Mouse (Mus musculus): ENCODE measurements around the gene Ptpn1. TPM values are rescaled to one million over a fixed set of nuclear protein-coding genes. Genes with fewer than 3 reads are reported as not detected.

Ptpn1 gene
- polyA plus RNA-seq, 1 experiment = 37.2 TPM

DNA sequence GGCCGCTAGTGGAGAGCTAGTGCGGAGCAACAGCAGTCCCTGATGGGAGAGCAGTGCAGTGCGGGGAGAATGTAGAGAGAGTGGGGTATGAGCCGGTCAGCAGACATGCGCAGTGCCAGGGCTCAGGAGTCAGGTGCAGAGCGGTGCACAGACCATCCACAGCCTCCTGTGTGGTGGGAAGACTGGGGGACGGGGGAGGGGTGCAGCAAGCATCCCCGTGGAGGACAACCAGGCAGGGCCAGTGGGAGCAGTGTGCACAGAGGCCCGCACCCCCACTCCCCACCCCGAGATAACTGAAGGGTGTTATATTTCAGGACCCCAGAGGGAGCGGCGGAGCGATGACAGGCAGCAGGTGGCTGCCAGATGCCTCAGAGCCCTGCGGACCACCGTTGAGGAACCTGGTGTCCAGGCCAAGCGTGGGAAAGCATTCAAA, 31.9 kb upstream of the Ptpn1 start:
- Histone ChIP-seq H3K4me1 (ENCODE audit: control insufficient read depth, insufficient read depth, low read length) (no peaks in the 10 kb centered on the region), H3K4me3 (ENCODE audit: insufficient read depth, low read length) (no peak overlapping the region), H3K27ac (ENCODE audit: insufficient read depth, low read length) (no peak overlapping the region)
- no peak for TF ChIP-seq POLR2A (IDR thresholded peaks at IDR 0.05; ENCODE audit: extremely low read depth, insufficient read depth, low read length)
- no peak for TF ChIP-seq CTCF (IDR thresholded peaks at IDR 0.05; ENCODE audit: extremely low read depth, insufficient read depth, low read length)

DNA sequence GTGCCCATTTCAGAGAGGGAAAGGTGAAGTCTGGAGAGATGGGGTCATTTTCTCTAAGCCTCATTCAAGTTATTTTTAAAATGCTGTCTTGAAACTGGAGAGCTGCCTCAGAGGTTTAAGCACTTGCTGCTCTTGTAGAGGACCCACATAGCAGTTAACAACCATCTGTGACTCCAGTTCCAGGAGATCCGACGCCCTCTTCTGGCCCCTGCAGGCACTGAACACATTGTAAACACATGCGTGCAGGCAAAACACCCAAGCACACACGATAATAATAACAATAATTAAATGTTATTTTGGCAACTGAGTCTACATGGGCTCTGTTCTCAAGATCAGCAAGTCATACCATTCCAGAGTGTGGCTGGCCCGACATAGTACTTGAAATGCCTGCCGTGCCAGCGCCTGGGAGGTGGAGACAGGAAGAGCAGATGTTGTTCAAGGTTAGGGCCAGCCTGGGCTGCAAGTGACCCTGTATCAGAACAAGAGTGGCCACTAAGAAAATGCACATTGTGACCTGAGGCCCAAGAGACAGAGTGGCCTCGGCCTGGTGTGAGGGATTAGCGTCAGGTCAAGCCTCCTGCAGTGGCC, 29.6 kb upstream of the Ptpn1 start:
- TF ChIP-seq POLR2A (IDR thresholded peaks at IDR 0.05; ENCODE audit: extremely low read depth, insufficient read depth, low read length) (no peak), CTCF (IDR thresholded peaks at IDR 0.05; ENCODE audit: extremely low read depth, insufficient read depth, low read length) (no peak)
- no peak overlapping the region for H3K4me3 ChIP-seq (ENCODE audit: insufficient read depth, low read length)
- no peak overlapping the region for H3K27ac ChIP-seq (ENCODE audit: insufficient read depth, low read length)
- H3K4me1 ChIP-seq (ENCODE audit: control insufficient read depth, insufficient read depth, low read length) = no peaks in the 10 kb centered on the region

DNA sequence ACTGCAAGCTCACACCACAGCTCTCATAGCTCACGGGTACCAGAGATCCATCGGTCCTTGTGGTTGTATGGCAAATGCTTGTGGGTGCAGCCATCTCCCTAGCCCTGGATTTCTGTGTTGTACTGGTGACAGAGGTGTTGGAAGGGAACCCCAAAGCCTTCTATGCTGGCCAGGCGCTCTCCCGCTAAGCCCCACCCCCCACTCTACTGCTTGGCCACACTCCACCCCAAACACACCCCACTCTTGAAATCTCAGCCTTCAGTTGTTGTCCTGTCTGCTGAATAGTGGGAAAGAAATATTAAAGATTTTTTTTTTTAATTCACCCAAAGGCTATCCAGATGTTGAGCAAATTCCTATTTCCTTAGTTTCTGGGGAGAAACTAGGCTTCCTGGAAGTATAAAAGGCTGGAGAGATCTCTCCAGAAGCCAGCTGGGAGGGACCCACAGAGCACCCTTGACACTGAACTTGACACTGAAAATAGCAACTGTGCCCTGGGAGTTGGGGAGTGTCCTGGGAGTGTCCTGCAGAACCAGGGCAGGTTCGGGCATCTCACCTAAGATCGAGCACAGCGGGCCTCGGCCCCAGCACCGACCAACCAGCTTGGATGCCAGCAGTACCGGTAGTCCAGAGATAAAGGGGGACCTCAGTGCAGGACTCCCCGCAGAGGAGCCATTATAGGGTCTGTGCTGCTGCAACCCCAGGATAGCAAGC, 28.5 kb upstream of the Ptpn1 start:
- no peak for TF ChIP-seq CTCF (IDR thresholded peaks at IDR 0.05; ENCODE audit: extremely low read depth, insufficient read depth, low read length)
- no peak for TF ChIP-seq POLR2A (IDR thresholded peaks at IDR 0.05; ENCODE audit: extremely low read depth, insufficient read depth, low read length)
- no peak overlapping the region for H3K4me3 ChIP-seq (ENCODE audit: insufficient read depth, low read length)
- no peak overlapping the region for H3K27ac ChIP-seq (ENCODE audit: insufficient read depth, low read length)

DNA sequence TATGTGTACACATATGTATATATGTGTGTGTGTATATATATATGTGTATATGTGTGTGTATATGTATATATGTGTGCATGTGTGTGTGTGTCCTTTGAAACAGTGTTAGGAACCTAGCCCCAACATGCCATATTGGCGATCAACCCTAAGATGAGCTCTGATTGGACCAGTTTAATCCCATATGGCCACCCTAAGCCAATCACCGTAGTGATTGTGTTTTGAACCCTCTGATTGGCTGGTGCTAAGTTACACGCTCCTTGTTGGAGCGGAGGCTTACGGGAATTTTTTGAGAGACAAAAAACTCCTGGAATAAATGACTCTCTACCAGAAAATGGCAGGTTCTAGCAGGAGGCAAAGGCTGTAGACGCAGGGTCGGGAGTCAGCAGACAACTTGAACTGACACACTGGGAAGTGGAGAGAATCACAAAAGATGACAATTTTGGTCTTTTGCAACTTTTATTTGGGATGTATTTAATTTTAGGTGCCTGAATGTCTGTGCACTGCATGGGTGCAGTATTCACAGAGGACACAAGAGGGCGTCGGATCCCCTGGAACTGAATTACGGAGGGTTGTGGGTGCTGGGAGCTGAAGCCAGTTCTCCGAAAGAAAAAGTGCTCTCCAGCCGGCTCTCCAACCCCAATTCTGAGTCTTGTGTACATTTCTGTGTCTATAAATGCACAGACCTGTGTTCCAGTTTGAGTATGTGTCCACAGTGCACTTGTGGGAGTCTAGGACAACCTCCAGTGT, 27.1 kb upstream of the Ptpn1 start:
- Histone ChIP-seq H3K4me3 (ENCODE audit: insufficient read depth, low read length) (no peak overlapping the region), H3K27ac (ENCODE audit: insufficient read depth, low read length) (no peak overlapping the region), H3K4me1 (ENCODE audit: control insufficient read depth, insufficient read depth, low read length) (no peaks in the 10 kb centered on the region)
- TF ChIP-seq CTCF (IDR thresholded peaks at IDR 0.05; ENCODE audit: extremely low read depth, insufficient read depth, low read length) (no peak), POLR2A (IDR thresholded peaks at IDR 0.05; ENCODE audit: extremely low read depth, insufficient read depth, low read length) (no peak)

More for the DNA sequence above, 28.5 kb upstream of the Ptpn1 start:
- no peaks in the 10 kb centered on the region for H3K4me1 ChIP-seq (ENCODE audit: control insufficient read depth, insufficient read depth, low read length)

DNA sequence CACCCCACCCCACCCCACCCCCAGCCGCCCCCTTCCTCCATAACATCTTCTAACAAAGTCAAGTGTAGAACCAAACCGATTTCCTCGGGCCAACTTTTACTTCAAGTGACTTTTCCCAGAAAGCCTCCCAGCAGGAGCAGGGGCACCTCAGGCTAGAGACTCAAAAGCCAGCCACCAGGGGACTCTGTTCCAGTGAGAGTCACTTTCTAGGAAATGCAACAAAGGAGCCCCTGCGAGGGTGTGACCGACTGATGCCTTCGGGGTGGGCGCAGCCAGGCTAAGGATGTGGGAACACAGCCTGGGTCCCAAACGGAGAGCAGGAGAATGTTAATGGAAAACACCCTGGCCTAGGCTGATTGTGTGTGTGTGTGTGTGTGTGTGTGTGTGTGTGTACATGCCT, 26.3 kb upstream of the Ptpn1 start:
- no peak overlapping the region for H3K4me3 ChIP-seq (ENCODE audit: insufficient read depth, low read length)
- H3K27ac ChIP-seq (ENCODE audit: insufficient read depth, low read length) = no peak overlapping the region
- H3K4me1 ChIP-seq (ENCODE audit: control insufficient read depth, insufficient read depth, low read length) = no peaks in the 10 kb centered on the region
- TF ChIP-seq CTCF (IDR thresholded peaks at IDR 0.05; ENCODE audit: extremely low read depth, insufficient read depth, low read length) (no peak), POLR2A (IDR thresholded peaks at IDR 0.05; ENCODE audit: extremely low read depth, insufficient read depth, low read length) (no peak)

DNA sequence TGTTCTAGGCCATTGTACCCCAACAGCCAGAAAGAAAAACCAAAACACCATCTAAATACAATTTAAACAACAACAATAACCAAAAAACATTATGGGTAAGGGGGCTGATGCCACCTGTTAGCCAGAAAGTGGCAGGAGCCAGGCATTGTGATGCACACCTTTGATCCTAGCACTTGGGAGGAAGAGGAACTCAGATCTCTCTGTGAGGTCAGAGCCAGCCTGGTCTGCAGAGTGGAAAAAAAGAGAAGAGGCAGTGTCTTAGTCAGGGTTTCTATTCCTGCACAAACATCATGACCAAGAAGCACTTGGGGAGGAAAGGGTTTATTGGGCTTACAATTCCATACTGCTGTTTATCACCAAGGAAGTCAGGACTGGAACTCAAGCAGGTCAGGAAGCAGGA, 25.1 kb upstream of the Ptpn1 start:
- no peak overlapping the region for H3K27ac ChIP-seq (ENCODE audit: insufficient read depth, low read length)
- TF ChIP-seq POLR2A (IDR thresholded peaks at IDR 0.05; ENCODE audit: extremely low read depth, insufficient read depth, low read length) = no peak
- TF ChIP-seq CTCF (IDR thresholded peaks at IDR 0.05; ENCODE audit: extremely low read depth, insufficient read depth, low read length) = no peak
- no peaks in the 10 kb centered on the region for H3K4me1 ChIP-seq (ENCODE audit: control insufficient read depth, insufficient read depth, low read length)
- no peak overlapping the region for H3K4me3 ChIP-seq (ENCODE audit: insufficient read depth, low read length)

DNA sequence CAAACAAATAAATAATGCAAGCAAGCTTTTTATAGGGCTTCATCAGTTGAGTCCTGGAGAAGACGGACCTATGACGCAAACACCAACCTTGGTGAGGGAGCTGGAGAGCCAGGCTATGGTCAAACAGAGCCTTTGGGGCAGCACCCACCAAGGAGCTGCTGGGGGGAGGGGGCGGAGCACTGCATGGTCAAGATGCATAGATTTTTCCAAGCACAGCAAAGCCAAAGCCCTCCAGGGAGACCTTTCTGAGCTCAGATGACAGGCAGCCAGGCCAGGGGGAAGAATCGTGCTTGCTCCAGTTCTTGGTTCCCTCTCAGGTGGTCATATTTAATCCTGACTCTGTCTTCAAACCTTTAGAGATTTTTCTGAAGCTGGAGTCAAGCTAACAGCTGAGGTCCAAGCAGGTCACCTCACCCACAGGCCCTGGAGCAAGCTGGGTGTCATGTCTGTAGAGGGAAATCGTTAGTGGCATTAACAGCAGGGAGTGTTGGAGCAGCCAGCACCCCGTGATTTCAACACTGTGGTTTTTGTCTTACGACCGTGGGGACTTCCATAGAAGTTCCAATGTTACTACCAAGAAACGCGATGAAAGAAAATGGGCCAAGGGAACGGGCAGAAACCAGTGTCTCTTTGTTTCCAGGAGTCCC, 22.2 kb upstream of the Ptpn1 start:
- H3K4me3 ChIP-seq (ENCODE audit: insufficient read depth, low read length) = no peak overlapping the region
- H3K27ac ChIP-seq (ENCODE audit: insufficient read depth, low read length) = no peak overlapping the region
- TF ChIP-seq CTCF (IDR thresholded peaks at IDR 0.05; ENCODE audit: extremely low read depth, insufficient read depth, low read length) (no peak), POLR2A (IDR thresholded peaks at IDR 0.05; ENCODE audit: extremely low read depth, insufficient read depth, low read length) (no peak)
- H3K4me1 ChIP-seq (ENCODE audit: control insufficient read depth, insufficient read depth, low read length) = no peaks in the 10 kb centered on the region

DNA sequence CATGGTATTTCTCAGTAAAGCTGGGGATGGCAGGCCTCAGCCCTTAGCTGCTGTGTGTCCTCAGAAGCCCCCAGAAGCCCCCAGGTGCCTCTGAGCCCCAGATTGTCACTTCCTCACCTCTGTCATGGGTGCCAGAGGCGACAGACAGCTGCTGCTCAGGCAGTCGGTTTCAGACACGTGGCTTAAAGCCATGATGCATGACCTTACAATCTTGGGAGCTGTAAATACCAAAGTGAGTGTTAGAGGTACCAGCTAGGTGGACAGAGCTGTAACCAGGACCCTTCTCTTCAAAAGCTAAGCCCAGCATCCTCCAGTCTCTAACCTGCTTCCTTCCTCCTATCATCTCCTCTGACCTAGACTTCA, 21.7 kb upstream of the Ptpn1 start:
- TF ChIP-seq CTCF (IDR thresholded peaks at IDR 0.05; ENCODE audit: extremely low read depth, insufficient read depth, low read length) (no peak), POLR2A (IDR thresholded peaks at IDR 0.05; ENCODE audit: extremely low read depth, insufficient read depth, low read length) (no peak)
- Histone ChIP-seq H3K4me3 (ENCODE audit: insufficient read depth, low read length) (no peak overlapping the region), H3K4me1 (ENCODE audit: control insufficient read depth, insufficient read depth, low read length) (no peaks in the 10 kb centered on the region), H3K27ac (ENCODE audit: insufficient read depth, low read length) (no peak overlapping the region)

DNA sequence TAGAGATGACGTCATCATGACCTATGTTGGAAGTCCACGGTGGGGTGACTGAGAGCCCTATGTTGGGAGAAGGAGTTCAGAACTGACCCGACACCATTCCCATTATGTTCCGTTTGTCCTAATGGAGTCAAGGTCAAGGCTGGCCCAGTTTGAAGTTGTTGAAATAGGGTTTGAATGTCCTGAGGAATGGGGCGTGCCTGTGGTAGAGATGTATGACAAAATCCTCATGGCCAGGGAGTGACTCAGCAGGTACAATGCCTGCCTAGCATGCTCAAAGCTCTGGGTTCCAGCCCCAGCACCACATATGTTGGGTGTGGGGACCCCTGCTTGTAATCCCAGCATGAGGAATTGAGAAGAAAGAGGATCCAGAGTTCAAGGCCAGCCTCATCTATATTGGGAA, 20.3 kb upstream of the Ptpn1 start:
- TF ChIP-seq CTCF (IDR thresholded peaks at IDR 0.05; ENCODE audit: extremely low read depth, insufficient read depth, low read length) = no peak
- no peak for TF ChIP-seq POLR2A (IDR thresholded peaks at IDR 0.05; ENCODE audit: extremely low read depth, insufficient read depth, low read length)
- H3K27ac ChIP-seq (ENCODE audit: insufficient read depth, low read length) = no peak overlapping the region
- H3K4me1 ChIP-seq (ENCODE audit: control insufficient read depth, insufficient read depth, low read length) = no peaks in the 10 kb centered on the region
- H3K4me3 ChIP-seq (ENCODE audit: insufficient read depth, low read length) = no peak overlapping the region

Measured in cortical plate, adult 2 months (tissue).